Mouse (Mus musculus) thymus, adult 2 months (tissue): ENCODE results near the gene Ccdc97.

Source experiments
- CTCF ChIP-seq: fragments of 200-500 bp; IDR thresholded peaks from 2 replicates; pipeline ENCODE4 v1.5.1; 2012; ENCODE audit warnings: mild to moderate bottlenecking, control low read depth, low read length, moderate library complexity, borderline replicate concordance; ENCODE audit not compliant: control insufficient read depth, poor library complexity, insufficient read depth; ENCODE audit errors: extremely low read depth
- POLR2A ChIP-seq: fragments of 200-500 bp; IDR thresholded peaks from 2 replicates; pipeline ENCODE4 v1.6.1; 2012; ENCODE audit warnings: mild to moderate bottlenecking, low read length, control low read depth, moderate library complexity; ENCODE audit not compliant: control insufficient read depth, poor library complexity, insufficient read depth; ENCODE audit errors: extremely low read depth

- TF ChIP-seq CTCF (peak; percentile 73; the same call in 1 of the 2 replicates), POLR2A (no peak)
These were observed 37.1 kb upstream of the Ccdc97 start for GRCm38 (mm10) chr7:25756011-25756410.
